Mouse (Mus musculus) lung, postnatal 10 days (tissue): ENCODE results near the gene Gpr18.

Experiments
- DNase-seq: peaks from one replicate; pipeline ENCODE4 v3.0.0; 2021

Gpr18 gene

DNA sequence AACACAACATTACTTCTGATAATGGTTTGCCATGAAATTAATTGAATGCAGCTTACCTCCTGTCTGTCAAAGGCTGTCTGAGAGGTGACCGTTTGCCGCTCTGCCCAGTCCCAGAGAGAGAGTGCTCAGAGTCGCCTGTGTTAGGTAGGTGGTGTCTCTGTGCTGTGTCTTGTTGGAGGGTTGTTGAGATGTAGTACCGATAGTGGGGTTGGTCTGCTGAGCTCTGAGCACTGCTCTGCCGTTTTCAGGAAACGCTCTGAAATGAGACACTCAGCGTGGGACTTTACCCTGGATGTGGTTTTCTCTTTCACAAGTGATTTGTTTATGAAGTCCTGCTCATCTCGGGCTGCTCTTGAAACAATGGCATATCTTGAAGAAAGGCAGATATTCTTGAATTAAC, at the start of gene Gpr18:
Gene Gpr18, minus strand, starts transcription at position 161 of the 400 bp plus-strand sequence.
- DNase-seq, result no peak

DNA sequence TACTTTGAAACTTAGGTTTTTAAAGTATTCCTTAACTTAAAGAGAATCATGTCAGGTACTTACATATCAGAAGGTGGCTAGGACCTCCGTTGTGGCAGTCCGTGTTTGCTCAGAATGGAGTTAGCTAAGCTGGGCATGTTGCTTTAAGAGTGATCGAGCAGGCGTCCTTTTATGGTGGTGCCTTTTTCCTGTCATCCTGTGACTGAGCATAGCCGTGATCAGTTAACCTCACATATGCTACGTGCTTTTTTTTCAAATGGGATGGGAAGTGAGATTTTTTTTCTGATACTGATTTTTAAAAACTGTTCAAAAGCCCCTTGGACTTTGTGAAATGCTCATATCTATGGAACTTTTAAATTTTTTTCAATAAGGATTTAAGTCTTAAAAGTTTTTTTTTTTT, 49.4 kb upstream of the Gpr18 start, which contains the start of gene Gpr183:
Gene Gpr183, minus strand, starts transcription at position 206 of the 400 bp plus-strand sequence.
- no peak for DNase-seq

DNA sequence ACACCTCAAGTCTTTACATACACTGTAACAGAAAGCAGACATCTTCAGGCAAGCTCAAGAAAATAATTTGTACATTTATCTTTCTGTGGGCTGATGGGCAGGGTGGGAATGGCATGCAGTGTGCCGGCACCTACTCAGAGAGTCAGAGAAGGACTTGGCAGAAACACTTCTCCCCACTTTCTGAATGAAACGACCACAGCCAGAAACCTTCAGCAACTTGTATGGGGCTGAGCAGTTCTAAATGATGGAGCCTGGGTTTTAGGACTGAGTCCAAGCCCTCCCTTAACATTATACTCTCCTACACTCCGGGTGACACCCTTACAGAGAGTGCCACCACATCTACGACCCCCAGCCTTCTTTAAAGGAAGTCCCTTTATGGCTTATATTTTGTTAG, 48.4 kb upstream of the Gpr18 start:
- DNase-seq, result no peak

DNA sequence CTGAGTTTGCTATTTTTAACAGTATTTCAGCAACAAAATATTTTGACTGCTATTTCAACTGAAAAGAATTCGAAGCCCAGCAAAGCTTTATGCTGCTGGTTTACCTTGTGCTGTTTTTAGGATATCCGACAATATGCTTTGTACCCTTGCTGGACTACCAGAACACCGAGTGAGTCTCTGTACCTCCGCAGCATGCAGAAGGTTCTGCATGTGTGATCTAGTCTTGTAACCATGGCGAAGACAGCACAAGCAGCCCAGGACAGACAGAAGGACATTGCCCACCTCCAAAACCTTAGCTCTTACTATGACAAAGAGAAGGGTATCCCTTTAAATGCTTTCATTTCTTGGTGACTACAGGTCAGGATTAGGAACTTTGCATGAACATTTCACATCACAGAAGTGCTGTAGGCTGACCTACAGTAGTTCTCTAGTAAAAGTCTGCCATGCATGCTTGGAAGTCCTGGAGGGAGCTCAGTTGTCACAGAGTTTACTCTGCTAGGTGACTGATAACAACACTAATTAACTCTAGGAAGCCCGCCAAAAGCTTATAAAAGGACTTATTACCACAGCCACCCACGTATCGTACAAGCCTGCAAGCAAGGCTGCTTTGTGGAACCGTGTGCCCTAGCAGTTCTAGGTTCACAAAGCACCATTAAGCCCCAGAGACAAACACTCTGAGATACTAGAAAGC, 47.8 kb upstream of the Gpr18 start:
- DNase-seq, result no peak

DNA sequence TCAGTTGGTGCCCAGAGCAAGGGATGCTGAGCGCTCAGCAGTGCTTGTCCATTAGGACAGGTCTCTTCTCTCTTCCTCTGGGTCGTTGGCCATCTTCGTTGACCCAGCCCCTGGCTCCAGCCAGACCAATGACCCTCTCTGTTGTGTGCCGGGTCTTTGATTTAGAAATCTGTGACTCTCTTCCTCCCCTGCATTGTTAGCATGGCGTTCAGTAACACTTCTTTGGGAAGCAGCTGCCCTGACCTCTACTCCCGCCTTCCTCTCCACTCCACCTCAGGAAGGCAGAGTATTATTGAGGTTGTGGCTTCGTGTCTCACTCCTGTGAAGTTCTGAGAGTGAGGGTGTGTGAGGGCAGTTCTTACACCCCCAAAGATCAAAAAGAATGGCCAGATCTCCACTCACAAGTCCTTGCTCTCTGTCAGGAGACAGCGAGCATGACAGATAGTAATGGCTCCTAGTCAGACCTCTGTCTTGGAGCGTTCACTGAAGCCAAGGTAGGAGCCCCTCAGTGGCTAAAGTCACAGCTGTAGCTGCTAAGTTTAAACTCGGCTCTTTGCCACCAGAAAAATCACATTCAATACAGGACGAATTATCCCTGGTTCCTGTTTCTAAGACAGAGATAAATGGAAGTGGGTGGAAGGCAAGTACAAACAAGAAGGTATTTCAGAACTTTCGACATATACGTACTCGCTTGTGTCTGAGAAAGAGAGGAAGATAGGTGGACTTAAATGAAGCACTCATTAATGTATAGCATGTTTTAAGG, 46.7 kb upstream of the Gpr18 start:
- no peak for DNase-seq

DNA sequence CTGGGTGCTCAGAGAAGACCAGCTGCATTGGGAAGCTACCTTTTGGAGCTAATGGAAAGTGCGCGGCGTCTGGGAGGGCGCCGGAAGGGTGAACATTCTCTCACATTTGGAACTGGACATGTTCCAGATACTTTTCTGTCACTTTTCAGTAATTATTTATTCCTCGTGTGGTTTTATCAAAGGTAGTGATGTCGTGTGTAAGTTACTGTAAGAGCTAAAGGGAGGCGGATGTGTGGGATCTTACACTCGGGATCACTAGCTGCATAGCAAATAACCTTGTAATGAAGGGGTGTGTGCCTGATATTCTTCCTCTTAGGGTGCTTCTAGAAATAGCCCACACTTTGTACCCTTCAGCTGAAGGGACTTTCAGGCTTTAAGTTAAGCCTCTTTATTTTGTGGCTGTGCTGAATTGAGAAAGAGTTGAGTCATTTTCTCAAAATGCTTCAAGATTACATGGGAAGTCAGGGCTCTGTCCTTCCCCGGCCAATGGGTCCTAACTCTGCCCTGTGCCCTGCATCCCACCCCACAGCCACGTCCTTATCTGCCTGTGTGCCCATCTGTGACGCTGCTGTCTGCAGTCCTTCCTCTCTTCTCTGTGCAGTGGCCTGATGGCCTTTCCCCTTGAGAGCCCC, 46.0 kb upstream of the Gpr18 start:
- DNase-seq, result no peak

DNA sequence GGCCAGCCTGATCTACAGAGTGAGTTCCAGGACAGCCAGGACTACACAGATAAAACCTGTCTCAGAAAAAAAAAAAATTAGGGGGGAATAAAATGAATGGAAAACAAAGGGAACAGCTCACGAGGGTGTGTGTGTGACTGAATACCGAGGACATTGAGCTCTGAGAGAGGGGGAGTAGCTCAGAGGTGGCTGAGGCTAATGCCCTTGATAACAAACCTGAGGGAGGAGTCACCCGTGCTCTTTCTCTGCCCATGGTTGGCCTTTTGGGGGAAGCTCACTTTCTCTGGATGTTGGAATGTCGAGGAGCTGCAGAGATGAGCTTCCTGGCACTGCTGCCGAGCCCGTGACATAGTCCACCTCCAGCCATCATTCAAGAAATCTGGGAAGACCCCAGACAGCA, 45.4 kb upstream of the Gpr18 start:
- no peak for DNase-seq

DNA sequence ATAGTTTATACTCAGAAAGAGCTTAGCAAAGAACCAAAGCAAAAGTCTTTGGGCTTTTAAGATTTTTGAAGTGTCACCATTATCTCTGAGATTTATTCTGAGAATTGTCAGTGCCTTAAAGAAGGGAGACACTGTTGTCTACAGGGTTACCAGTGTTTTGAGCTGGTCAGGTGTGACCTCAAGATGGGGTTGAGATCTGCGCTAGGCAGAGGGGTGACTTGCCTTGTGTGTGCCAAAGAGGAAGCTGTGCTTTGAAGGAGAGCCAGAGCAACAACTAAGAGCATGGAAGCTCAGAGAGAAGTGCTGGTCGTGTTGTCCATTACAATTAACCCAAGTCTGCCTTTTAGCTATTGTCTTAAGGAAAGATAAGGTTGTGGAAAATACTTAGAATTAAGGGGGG, 45.0 kb upstream of the Gpr18 start:
- DNase-seq, result no peak

DNA sequence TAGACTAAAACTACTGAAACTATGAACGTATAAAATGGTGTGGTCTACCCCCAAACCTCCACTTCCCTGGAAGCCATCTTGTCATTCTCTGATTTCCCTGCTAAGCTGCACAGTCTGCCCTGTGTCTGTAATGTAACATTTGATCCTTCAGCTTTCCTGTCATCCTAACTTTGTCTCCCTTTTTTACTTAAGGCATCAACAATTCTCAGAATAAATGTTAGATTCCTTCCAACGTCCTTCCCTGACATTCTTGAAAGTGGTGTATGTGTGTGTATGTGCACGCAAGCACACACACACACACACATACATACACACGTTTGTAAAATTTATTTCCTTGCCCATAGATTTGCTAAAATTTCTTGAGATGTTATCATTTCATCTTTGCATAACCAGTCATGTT, 44.5 kb upstream of the Gpr18 start:
- DNase-seq, result no peak

DNA sequence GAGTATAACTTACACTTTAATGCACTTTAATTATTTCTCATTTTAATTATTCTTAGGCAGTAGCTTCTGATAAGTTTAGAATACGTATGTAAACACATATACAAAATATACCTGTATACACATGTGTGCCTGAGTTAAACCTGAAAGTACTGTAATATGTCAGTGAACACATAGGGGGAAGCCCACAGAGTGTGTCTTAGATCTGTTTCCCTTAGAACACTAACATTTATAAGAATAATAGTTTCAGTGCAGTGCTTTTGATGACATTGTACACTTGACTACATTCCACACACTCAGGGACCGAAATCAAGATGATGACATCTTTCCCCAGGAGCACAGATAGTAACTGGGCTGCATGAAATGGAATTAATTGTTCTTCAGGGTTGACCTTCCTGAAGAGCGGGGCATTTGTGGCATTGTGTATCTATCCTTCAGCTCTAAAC, 44.0 kb upstream of the Gpr18 start:
- no peak for DNase-seq

DNA sequence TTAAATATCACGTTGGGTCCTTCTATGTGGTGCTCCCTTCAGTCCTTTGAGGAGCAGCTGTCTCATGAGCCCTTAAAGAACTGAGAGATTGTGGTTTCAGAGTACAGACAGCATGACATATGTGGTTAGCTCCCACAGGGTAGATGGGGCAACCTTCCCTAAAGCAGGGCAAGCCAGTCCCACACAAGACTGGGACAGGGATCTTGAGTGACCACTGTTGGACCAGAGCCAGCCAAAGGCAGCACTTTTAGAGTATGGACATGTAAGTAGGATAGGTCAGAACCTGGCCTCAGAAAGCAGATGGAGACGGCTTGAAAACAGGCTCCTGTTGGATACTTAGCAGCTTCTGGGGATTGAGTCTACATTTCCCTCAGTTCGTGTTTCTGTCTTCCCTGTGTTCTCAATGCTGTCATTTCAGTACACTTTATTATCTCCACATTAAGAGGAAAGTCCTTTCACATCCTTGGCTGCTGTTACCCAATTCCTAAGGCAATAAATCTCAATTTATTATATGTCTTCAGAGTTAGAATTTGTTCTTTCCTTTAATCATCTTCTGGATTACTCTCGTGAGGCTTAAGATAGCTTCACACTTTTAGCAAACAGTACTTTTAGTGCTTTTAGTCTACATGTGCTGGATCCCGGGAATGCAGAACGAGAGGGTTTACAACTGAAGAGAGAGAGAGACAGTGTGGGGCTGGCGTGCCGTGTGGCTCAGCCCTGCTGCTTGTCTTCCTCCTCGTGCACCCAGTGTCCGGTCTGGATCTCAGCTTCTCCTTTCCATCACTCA, 43.4 kb upstream of the Gpr18 start:
- no peak for DNase-seq

DNA sequence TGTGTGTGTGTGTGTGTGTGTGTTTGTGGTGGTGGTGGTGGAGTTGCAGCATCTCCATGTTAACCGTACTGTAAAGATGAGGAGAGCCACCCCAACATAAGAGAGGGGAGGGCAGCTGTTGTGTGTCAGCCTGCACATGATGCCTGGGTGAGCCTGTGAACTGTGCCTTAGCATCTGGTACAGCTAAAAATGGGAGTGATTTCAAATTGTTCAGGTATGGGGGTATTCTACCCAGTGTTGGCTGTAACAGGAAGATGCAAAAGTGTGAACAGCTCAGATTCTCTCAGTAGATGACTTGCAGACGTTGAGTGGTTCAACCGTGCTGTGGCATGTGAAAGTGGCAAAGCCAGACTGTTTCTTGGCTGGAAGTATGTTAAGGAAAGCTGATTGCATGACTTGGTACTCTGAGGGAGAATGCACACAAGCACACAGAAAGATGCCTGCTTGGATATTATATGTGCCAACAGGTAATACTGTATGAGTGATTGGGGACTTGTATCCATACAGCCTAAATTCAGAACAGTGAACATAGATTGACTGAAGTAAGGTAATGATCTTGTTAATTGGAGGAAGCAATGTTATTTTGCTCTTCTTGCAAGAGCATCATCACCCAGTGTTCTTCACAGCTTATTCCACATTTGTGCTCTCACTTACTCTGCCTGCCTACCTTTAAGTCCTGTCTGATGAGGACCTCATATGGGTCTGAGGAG, 42.6 kb upstream of the Gpr18 start:
- no peak for DNase-seq

DNA sequence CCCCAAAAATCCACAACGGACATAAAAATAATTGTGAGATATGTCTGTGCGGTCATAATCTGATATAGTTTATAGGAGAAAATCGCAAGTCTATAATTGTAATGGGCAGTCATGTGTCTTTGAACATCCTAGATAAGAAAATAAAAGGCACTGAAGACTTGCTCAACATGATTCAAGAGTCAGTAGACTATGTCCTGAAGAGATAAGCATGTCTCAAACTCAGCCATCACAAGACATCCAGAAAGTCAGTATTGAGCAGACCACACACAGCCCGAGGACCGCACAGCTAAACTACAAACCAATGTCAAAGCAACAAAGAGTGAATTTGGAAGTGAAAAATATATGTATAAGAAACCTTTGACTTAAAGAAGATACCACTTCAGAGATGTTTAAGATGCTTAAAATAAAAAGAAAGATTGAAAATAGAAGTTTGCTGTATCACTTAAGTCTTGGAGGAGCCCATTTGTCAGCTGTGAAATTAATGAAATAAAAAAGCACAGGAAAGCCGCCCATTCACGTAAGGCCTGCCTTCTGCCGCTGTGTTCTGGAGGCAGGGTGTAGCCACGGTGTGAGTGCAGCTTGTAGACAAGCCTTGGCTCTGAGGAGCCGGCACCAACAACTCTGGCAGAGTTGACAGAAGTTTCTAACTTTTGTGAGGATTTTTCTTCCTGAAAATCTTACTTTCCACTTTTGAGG, 41.7 kb upstream of the Gpr18 start:
- DNase-seq, result no peak

DNA sequence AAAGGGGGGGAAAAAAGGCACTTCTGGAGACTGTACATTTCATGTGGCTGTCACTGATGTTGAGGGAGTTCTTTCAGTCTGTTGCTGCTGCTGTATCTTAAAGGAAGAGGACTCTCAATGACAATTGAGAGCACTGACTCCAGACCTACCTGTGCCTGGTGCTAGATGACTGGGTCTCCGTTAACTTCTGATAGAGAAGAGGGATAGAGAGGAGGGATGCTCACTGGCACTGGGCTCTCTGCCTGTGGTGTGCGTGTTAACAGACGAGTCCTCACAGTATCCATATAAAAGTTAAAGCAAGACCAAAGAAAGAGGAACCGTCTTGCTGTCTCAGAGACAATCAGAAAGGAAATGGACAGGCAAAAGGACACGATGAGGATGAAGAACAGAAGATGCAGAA, 40.7 kb upstream of the Gpr18 start:
- no peak for DNase-seq

DNA sequence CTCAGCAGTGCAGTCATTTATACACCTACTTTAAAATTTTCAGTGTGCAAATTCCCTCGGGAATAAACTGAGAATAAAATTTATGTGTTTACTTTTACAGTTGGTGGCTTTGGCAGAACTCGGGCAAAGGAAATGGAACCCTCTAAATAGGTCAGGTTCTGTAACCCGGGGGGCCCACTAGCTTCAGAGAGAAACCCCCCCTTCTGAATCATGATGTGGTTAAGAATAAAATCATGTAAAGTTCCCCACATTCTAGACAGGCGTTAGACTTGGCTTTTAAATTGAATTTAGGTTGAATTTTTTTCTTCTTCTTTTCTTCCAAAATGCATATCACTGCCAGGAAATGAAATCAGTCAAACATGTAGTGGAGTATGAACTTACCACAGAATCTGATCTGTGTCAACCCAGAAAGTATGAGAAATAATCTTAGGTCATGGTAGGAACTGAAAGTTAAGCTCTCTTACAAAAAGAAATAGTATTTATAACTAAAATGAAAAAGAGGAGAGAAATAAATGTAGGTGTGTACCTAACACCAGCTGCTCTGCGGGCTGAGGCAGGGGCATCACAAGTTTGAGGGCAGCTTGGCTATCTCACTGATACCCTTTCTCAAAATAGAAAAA, 39.7 kb upstream of the Gpr18 start:
- no peak for DNase-seq

DNA sequence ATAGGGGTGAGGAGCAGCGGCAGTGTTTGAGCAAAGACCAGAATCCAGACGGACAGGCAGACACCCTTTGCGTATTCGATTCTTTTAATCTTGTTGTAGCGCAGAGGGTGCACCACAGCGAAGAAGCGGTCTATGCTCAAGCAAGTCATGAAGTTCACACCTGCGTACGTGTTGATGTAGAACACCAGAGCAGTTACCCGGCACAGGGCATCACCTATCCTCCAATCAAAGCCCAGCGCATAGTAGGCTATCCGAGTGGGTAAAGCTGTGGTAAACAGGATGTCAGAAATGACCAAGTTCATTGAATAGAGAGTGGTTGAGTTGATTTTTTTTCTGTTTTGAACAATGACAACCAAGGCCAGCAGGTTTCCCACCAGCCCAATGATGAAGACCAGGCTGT, 39.0 kb upstream of the Gpr18 start:
- DNase-seq, result no peak

DNA sequence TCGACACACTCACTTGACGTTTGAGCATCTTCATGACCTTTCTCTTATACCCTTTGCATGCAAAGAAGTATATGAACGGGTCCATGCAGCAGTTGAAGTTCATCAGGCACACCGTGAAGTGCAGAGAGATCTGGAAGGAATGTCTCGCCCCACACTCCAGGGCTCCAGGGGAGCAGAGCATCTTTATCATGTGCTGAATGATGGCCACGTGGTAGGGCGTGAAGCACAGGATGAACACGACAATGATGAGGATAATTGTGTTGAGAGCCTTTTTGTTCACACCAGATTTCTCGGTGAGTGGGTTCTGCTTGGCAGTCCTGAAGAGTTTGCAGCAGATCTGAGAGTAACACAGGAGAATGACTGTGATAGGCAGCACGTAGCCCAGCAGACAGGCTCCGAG, 38.5 kb upstream of the Gpr18 start:
- no peak for DNase-seq

DNA sequence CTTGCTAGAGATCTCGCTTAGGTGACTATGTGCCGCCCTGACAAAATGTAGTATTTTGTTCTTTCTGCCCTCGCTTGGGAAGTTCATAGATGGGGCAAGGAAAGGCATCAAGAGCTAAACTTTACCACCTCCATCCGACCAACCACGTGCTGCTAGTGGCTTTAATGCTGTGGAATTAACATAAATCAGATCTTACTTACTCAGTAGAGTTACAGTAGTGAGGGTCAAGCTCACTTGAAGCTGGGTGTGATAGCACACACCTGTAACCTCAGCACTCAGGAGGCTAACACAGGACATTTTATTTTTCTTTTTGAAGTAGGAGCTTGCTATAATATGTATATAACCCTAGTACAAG, 36.4 kb upstream of the Gpr18 start:
- no peak for DNase-seq

DNA sequence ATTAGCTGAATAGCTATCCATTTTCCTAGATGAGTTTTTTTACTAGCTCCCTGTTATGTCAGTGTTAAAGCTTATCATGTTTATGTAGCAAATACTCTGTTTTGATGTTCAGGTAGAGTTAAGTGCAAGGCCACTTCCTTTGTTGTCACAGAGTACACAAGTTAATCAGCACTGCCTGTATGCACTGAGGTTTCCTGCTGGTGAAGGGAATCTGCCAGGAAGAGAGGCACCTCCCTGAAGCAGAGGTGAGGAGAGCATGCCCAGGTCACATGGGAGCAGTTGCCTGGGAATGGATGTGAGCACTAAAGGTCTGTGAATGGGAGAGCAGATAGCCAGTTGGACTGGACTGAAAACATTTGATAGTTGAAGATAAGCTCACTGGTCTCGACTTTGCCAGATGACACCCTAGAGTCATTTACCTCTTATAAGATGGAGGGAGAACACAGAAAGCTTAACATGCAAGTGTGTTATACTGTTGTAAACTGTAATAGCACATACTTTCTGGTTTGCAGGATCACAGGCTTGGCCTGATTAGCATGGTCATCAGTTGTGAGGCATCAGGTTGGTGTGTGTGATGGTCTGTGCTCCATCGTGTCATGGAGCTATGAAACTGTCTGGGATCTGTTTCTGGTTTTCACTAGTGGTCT, 35.9 kb upstream of the Gpr18 start:
- DNase-seq, result no peak

DNA sequence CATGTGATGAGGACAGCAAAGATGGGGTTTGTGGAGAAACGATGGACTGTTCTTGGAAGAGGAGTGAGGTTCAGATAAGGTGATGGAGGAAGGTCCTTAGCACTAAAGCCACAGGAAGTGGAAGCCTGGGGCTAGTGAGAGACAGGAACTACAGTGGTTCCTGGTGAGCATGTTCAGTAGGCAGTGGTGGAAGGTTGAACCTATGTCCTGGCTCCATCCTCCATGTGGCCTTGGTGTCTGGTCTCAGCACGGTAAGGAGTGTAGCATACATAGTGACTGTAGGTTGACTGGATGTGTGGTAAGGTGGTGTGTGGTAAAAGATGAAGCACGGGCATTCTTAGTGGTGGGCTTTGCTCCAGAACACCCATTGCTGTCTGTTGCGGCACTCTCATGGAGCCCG, 34.3 kb upstream of the Gpr18 start:
- no peak for DNase-seq

DNA sequence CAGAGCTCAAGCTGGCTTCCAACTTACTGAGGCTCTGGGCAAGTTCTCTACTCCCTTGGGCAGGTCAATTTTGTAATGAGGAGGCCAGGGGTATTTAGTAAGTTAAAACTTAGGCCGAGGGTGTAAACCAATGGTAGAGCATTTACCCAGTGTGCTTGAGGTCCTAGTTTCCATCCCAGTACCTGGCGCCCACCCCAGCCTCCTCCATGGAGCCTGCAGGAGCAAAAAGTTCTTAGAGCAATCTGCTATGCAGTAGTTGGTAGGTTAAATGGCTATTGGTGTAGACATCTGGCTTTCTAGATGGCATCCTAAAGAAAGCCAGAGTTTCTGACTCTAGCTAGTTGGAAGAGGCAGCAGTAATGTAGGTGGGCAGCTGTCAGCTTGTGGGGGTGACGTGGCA, 33.9 kb upstream of the Gpr18 start:
- no peak for DNase-seq
